Mouse (Mus musculus) bone marrow, adult 2 months (tissue): ENCODE measurements around the gene Hoxd3.

ENCODE experiments used
- CTCF ChIP-seq: fragments of 200-500 bp; IDR thresholded peaks from 2 replicates; pipeline ENCODE4 v1.5.1; 2011; ENCODE audit warnings: low read length, control low read depth; ENCODE audit not compliant: control insufficient read depth, insufficient read depth
- POLR2A ChIP-seq: fragments of 200-500 bp; IDR thresholded peaks from 2 replicates; pipeline ENCODE4 v1.6.1; 2011; ENCODE audit warnings: low read depth, mild to moderate bottlenecking, control low read depth, low read length, borderline replicate concordance; ENCODE audit not compliant: control insufficient read depth

DNA sequence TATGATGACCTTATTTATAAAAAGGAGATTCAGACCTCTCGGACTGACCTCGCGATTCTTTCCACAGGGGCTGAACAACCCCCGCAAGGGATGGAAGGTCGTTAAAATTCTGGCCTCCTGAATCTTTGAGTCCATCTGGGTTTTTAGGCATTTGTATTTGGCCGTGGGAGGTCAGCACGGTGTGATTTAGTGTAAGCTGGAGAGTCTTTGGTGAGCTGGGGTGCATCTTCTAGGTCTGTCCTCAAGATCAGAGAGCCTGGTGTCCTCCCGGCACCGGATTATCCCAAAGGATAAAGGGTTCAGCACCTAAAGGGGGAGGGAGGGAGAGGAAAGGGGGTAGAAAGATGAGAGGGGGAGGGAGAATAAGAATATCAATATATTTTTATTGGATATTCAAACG is 8.4 kb upstream of the Hoxd3 start:
- TF ChIP-seq POLR2A (no peak), CTCF (no peak)
